Mouse (Mus musculus): Measurements from ENCODE around the gene Zc3h15. TPM values are rescaled to one million over a fixed set of nuclear protein-coding genes. Genes with fewer than 3 reads are reported as not detected.

The Zc3h15 gene
- 10 to 100 TPM; 69.0 to 70.8 TPM for total RNA-seq (2021)
- long read RNA-seq, experiment 1, transcript Zc3h15-201 (10 exons, 2,111 nt), result major isoform, 71 of 76 reads
- long read RNA-seq, experiment 1, partial matches to known transcripts, result 4 of 76 reads
- long read RNA-seq, experiment 1, other reads (novel, unspliced or antisense), result 0 of 76 reads
- long read RNA-seq, experiment 2, transcript Zc3h15-201 (10 exons, 2,111 nt), result major isoform, 86 of 90 reads
- long read RNA-seq, experiment 2, partial matches to known transcripts, result 4 of 90 reads
- long read RNA-seq, experiment 2, other reads (novel, unspliced or antisense), result 0 of 90 reads

DNA sequence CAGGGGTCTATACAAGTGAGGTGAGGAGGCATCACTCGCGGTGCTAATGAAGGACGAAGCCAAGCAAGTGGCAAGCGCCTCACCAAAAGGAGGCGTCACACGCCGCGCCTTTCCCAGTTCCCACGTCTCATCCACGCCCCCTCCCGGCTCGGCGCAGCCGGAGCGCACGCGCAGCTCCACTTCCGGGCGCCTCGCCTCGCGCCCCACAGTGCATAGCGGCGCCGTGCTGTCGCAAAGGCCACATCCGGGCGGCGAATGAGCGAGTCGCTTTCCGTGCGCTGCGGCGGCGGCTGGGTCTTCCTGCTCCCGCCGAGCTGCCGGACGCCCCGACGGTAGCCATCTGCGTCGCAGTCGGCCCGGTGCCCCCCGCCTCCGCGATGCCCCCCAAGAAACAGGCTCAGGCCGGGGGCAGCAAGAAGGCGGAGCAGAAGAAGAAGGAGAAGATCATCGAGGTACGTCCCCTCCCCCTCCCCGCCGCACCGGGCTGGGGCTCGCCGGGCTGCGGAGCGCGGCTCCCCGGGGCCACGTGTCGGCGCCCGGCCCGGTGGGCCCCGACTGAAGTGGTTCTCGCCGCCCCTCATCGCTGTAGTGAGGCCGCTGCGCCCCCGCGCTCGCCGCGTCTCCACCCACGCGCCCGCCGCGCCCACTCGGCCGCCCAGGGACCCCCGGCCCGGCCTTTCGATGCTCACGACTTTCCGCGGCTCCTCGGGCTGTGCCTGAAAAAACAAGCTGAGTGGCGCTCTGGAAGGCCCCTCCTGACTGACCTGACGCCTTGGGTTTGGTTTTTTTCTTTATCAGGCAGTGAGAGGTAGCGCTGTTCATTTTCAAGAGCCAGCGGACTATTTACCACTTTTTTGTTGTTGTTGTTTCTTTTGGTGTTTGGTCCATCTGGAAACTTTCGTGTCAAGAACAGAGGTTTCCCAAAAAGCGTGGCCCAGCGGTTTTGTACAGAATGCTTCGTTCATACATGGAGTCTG lies at the start of gene Zc3h15:
Gene Zc3h15, plus strand, starts transcription at position 160 of the 977 bp plus-strand sequence.
- peak; percentile 96 for DNase-seq
- H3K4me3 ChIP-seq, result peak within 1 kb of the TSS; percentile 100
- intact Hi-C loops (cut with DNase I), result loop anchor here (5.0 kb wide), 2 partner anchors 78 to 128 kb away; partner anchors contain the start of gene Itgav
- peak; percentile 69 for TF ChIP-seq CTCF (IDR thresholded peaks at IDR 0.05)
- peak within 1 kb of the TSS; percentile 95 for H3K27ac ChIP-seq

DNA sequence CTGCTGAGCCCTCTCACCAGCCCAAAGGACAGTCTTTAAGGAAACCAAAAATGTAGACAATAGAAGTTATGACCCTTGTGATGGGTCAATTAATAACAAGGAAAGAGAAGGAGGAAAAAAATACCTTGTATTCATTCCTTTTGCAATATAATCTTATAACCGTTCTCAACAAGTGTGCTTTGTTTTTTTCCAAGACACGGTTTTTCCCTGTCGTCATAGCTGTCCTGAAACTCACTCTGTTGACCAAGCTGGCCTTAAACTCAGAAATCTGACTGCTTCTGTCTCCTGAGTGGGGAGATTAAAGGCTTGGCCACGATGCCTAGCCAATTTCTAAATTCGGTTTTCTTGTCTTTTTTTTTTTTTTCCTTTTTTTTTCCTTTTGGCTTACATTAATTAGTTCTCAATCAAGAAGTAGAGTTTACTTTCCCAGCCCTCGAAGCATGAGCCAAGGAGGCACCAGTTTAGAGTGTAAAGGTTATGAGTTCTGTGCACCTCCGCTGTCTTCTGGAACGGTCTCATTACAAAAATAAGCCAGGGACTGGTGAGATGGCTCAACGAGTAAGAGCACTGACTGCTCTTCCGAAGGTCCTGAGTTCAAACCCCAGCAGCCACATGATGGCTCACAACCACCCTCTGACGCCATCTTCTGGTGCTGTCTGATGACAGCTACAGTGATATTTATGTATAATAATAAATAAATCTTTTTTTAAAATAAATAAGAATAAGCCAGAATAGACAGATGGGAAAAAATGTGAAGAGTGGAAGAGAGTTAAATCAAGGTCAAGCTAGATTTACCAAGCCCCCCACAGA lies 23.5 kb upstream of the Zc3h15 start:
- intact Hi-C loops (cut with DNase I), result no loop called here
- no peak overlapping the region for H3K27ac ChIP-seq
- H3K4me3 ChIP-seq, result no peak overlapping the region
- TF ChIP-seq CTCF (IDR thresholded peaks at IDR 0.05), result no peak
- DNase-seq, result no peak

DNA sequence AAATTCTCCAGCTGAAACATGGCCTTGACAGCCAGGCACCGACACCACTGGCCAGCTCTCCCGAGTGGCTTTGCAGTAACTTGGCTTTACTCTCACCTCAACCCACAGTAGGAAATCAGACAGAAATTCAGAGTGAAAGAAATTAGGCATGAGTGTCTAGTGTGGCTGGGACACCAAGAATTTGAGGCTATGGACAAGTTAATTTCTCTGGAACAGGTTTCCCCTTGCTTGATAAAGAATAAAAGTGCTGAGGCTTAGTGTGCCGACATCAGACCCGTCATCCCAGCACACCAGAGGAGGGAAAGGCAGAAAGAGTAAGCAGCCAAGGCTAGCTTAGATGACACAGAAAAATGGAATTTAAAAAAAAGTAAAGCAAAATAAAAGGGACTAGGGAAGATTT lies 22.7 kb upstream of the Zc3h15 start:
- no peak overlapping the region for H3K27ac ChIP-seq
- no peak for TF ChIP-seq CTCF (IDR thresholded peaks at IDR 0.05)
- H3K4me3 ChIP-seq, result peak overlapping the region; percentile 37
- no peak for DNase-seq
- intact Hi-C loops (cut with DNase I), result no loop called here

DNA sequence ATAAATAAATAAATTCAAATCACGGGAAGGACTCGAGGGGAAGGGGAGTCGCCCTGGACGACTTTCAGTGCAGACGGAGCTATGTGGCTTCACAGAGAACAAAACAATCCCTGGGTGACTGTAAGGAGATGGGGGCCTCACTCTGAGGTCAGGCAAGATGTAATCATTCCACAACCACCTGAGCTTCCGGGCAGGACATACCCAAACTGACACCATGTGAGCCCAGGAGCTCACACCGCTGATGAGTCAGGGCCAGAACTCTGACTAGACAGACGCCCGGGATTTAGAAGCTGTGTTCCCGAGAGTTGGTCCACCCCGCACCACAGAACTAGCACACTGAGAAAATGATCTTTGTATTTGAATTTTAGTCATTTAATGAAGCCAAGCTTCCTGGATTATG lies 21.4 kb upstream of the Zc3h15 start:
- H3K4me3 ChIP-seq, result no peak overlapping the region
- no peak for DNase-seq
- TF ChIP-seq CTCF (IDR thresholded peaks at IDR 0.05), result no peak
- intact Hi-C loops (cut with DNase I), result no loop called here
- no peak overlapping the region for H3K27ac ChIP-seq

DNA sequence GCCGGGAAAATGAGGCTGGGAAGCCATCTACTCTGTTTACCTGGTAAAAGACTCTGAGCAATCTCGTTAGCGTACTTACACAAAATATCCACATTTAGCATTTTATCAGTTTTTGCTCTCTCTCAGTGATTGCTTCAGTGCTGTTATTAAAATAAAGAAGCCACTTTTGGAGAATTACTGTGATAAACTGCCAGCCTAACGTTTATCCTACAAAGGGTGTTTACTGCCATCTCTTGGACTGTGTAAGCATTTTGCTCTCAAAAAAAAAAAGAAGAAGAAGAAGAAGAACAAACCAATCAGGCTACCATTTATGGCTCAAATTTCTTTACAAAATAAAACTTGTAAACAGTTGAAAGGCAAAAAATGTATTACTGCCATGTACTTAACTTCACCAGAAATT lies 20.2 kb upstream of the Zc3h15 start:
- no peak for DNase-seq
- intact Hi-C loops (cut with DNase I), result no loop called here
- no peak overlapping the region for H3K27ac ChIP-seq
- no peak for TF ChIP-seq CTCF (IDR thresholded peaks at IDR 0.05)
- H3K4me3 ChIP-seq, result no peak overlapping the region

DNA sequence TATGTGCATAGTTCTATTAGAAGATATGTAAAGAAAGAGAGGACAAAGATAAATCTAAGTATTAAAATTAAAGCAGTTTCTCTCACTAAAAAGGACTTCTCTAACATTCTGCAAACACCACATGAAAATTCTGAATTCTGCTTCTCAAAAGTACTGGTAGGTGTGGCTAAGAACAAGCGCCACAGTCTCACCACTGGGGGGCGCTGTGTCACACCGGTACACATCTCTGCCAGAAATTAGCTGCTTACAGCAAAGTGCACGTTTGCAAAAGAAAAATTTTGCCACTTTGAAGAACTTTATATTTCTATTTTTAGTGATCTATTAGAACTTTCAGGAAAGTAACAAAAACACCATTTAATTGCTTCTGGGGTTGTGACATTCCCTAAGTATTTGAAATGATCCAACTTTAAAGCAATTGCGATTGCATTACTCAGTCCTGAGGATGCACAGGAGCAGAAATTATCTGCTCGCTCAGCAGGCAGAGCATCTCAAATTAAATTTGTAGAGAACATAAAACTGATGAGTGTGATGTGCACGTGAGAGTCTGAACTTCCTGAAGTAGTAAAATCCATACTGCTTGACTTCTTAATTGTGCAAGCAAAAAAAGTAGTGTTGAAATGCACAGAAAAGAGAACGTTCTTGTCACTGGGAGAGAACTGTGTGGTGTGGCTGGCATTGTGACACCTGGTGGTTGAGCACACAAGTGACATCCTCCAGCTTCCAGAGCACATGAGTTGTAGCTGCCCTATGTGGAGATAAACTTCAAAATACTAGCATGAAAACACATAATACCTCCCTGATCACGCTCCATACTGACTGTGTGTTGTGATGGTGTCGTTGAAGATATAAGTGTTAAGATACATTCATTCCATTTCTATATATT lies 18.8 kb upstream of the Zc3h15 start:
- peak; percentile 81 for DNase-seq
- intact Hi-C loops (cut with DNase I), result loop anchor here (1.0 kb wide), 1 partner anchor 146 kb away; no protein-coding TSS in a partner anchor
- Histone ChIP-seq H3K27ac (no peak overlapping the region), H3K4me3 (peak overlapping the region; percentile 26; the same call in 1 of the 2 replicates)
- TF ChIP-seq CTCF (IDR thresholded peaks at IDR 0.05), result peak; percentile 99

DNA sequence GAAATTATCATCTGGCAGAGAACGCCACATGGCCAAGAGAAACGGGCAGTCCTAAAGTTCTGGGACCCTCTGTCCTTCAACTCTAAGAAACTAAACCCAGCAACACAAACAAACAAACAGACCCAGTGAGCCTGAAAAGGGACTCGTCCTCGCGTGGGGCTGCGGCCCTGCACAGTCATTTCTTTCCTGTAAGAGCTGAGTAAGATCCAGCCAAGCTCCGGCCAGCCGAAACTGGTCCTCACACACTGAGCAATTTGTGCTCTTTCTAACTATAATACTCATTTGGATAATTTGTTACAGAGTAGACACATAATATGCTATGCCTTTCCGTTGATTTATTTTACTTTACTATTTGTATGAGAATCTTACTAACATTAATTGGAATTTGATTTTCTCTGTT lies 17.4 kb upstream of the Zc3h15 start:
- Histone ChIP-seq H3K4me3 (no peak overlapping the region), H3K27ac (no peak overlapping the region)
- DNase-seq, result no peak
- TF ChIP-seq CTCF (IDR thresholded peaks at IDR 0.05), result no peak
- intact Hi-C loops (cut with DNase I), result no loop called here

DNA sequence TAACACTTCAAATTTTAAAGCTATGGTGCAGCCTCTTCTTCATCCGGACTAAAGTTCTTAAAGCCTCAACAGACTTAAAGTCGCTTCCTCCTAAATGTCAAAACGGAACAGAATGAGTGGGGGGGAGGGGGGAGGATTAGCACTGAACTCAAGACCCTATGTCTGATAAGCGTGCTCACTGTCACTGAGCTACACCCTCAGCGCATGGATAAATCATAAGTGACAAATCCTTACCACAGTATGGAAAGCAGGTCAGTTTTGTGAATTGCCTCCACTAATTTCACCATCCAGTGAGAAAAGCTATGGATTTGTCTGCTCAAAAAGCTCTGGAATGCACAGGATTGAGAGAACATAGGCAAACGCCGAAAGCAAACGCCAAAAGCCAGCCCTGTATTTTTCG lies 16.7 kb upstream of the Zc3h15 start:
- intact Hi-C loops (cut with DNase I), result no loop called here
- DNase-seq, result no peak
- Histone ChIP-seq H3K4me3 (no peak overlapping the region), H3K27ac (no peak overlapping the region)
- TF ChIP-seq CTCF (IDR thresholded peaks at IDR 0.05), result no peak

DNA sequence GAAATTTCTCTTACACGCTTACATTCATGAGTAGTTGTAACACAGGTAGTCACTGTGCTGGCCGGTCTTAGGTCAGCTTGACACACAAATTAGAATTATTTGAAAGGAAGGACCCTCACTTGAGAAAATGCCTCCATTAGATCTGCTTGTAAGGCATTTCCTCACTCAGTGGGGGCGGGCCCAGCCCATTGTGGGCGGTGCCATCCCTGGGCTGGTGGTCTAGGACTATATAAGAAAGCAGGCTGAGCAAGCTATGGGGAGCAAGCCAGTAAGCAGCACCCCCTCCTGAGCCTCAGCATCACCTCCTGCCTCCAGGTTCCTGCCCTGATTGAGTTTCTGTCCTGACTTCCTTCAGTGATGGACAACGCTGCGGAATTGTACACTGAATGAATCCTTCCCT lies 16.3 kb upstream of the Zc3h15 start:
- no peak overlapping the region for H3K4me3 ChIP-seq
- TF ChIP-seq CTCF (IDR thresholded peaks at IDR 0.05), result no peak
- no peak for DNase-seq
- intact Hi-C loops (cut with DNase I), result no loop called here
- no peak overlapping the region for H3K27ac ChIP-seq

DNA sequence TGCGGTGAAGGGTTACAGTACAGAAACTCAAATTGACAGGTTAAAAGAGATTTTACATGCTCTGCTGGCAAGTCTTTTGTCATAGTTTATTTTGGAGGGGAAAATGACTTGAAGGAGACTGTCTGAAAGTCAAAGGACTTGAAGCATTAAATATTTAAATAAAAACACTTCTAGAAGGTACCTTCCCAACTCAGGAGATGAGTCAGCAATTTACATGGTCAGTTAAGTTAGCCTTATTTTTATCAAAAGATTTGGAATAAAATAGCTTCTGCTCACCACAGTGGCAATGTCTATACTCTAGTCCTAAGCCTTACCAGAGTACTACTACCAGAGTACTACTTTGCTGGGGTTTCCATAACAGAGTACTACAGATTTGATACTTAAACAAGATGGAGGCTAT lies 2.2 kb upstream of the Zc3h15 start:
- intact Hi-C loops (cut with DNase I), result loop anchor here (5.0 kb wide), 1 partner anchor 130 kb away; no protein-coding TSS in a partner anchor
- no peak for TF ChIP-seq CTCF (IDR thresholded peaks at IDR 0.05)
- Histone ChIP-seq H3K4me3 (no peak overlapping the region), H3K27ac (no peak overlapping the region)
- DNase-seq, result no peak

DNA sequence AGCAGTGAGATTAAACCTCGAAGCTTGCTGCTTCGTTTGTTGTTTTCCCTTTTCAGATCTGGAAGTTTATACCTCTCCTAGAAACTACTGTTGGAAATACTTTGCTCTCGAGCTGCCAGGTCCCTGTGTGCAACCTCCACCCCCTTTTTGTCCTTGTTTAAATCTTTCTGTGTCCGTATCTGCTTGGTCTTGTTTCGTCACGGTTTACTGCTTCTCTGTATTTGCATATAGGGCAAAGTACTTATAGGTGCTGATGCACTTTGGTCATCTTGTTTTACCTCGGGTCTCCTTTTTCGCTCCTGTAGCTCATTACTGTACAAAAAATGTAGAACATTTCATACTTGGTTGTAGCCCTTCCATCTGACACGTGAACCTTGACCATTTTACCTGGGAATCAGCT lies 4.7 kb downstream of the Zc3h15 start:
- Histone ChIP-seq H3K27ac (no peak overlapping the region), H3K4me3 (no peak overlapping the region)
- DNase-seq, result no peak
- TF ChIP-seq CTCF (IDR thresholded peaks at IDR 0.05), result no peak
- intact Hi-C loops (cut with DNase I), result loop anchor here (5.0 kb wide), 1 partner anchor 73 kb away; the partner anchor contains the start of gene Itgav

All from gastrocnemius, adult 2 months (tissue).